Mouse (Mus musculus) lung, adult 18-20 months (tissue): ENCODE measurements around the gene Brd3.

ENCODE experiments used
- DNase-seq, 2 experiments: peaks; one replicate each; pipeline ENCODE4 v3.0.0; 2022; ENCODE audit warnings: mixed read lengths in 2 of 2

The Brd3 gene

GRCm38 (mm10) chr2:27396656-27397440 is 110.6 kb downstream of the Brd3 start:
- no peak for DNase-seq
